Mouse (Mus musculus) lung, postnatal 0 days (tissue): ENCODE measurements at regions not wholly inside any gene's neighbourhood (a gene's known extent, or its start where the extent isn't known, plus 50 kb on each side); places are given as distances from the start of the nearest gene placed in this dataset.

Source experiments
- CTCF ChIP-seq: IDR thresholded peaks from 2 replicates; pipeline ENCODE4 v1.5.1; 2016; ENCODE audit warnings: antibody characterized with exemption, mild to moderate bottlenecking
- EP300 ChIP-seq: IDR thresholded peaks from 2 replicates; pipeline ENCODE4 v1.6.1; 2016; ENCODE audit warnings: antibody characterized with exemption, mild to moderate bottlenecking, control low read depth

DNA sequence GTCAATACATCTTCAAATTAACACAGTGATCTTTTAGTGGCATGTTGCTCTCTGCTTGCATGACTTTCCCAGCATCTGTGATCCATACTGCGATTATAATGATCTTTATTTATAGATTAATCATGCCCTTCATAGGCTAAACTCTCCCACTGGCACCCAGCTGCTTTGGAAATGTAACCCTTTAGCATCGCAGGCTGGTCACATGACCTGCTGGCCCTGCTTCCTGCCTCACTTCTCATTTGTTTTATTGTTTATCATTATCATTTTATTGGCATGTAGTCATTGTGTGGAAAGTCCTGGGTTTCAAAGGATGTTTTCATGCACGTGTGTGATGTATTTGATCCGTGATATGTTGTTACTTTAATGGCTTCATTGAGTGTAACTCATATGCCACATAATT is 384.4 kb upstream of the Pmfbp1 start:
- TF ChIP-seq CTCF (no peak), EP300 (no peak)
